In genomic region chr5:124488885-124489284, GRCm38 (mm10) we compare ENCODE assay signal across 28 mouse cellular contexts. TPM values are rescaled to one million over a fixed set of nuclear protein-coding genes. Genes with fewer than 3 reads are reported as not detected.
DNase-seq lines count a peak whose midpoint lies in the region; ATAC-seq and TF ChIP-seq lines count a peak whose summit lies in the region.
"Had no signal": no experiment of that assay in that cellular context is flagged by ENCODE, and none has a peak within 500 bp of the region (broad histone marks: within the 10 kb centered on the region; RNA-seq: fewer than 3 reads in every experiment).

No protein-coding gene starts in this region.

- 0 out of 2 replicates have a peak overlapping the region, but pooled peaks have one; percentile 4 for H3K27ac ChIP-seq in embryonic facial prominence, embryonic 13.5 days
- H3K27ac ChIP-seq in embryonic facial prominence, embryonic 10.5 days (replicated peaks) = no peak overlapping the region
- H3K27ac ChIP-seq in embryonic fibroblast, embryonic 13.5 days (ENCODE audit: insufficient read depth, low read length) = 0 out of 2 replicates have a peak overlapping the region, but pooled peaks have one; percentile 20
- H3K27ac ChIP-seq in forebrain, embryonic 16.5 days (ENCODE audit: low read length) = no peak overlapping the region
- H3K27ac ChIP-seq: embryonic facial prominence, embryonic 12.5 days; forebrain, embryonic 10.5 days; forebrain, embryonic 13.5 days; heart, embryonic 15.5 days; hindbrain, embryonic 10.5 days; hindbrain, embryonic 14.5 days had no signal

- TF ChIP-seq POLR2A in embryonic fibroblast, embryonic 13.5 days (IDR thresholded peaks at IDR 0.05; ENCODE audit: low read depth, low read length) = no peak

- peaks cover 46% of the 10 kb centered on the region for H3K36me3 ChIP-seq in embryonic facial prominence, embryonic 13.5 days
- H3K36me3 ChIP-seq in embryonic facial prominence, embryonic 10.5 days (replicated peaks) = peaks cover 78% of the 10 kb centered on the region
- no peaks in the 10 kb centered on the region for H3K36me3 ChIP-seq in forebrain, embryonic 16.5 days (ENCODE audit: control insufficient read depth, insufficient read depth)

- peaks cover 7% of the 10 kb centered on the region for H3K4me1 ChIP-seq in embryonic facial prominence, embryonic 13.5 days
- H3K4me1 ChIP-seq in embryonic facial prominence, embryonic 10.5 days = peaks cover 10% of the 10 kb centered on the region
- peaks cover 10% of the 10 kb centered on the region for H3K4me1 ChIP-seq in embryonic fibroblast, embryonic 13.5 days (ENCODE audit: control insufficient read depth, insufficient read depth, low read length)
- H3K4me1 ChIP-seq in forebrain, embryonic 16.5 days (replicated peaks; ENCODE audit: control insufficient read depth, insufficient read depth, low read length) = peaks cover 8% of the 10 kb centered on the region
- H3K4me1 ChIP-seq: embryonic facial prominence, embryonic 12.5 days had no signal

- H3K4me3 ChIP-seq in embryonic facial prominence, embryonic 13.5 days = no peak overlapping the region
- no peak overlapping the region for H3K4me3 ChIP-seq in embryonic facial prominence, embryonic 10.5 days
- no peak overlapping the region for H3K4me3 ChIP-seq in embryonic fibroblast, embryonic 13.5 days (ENCODE audit: insufficient read depth, low read length)
- no peak overlapping the region for H3K4me3 ChIP-seq in forebrain, embryonic 16.5 days (replicated peaks; ENCODE audit: low read length)
- H3K4me3 ChIP-seq: embryonic facial prominence, embryonic 12.5 days; forebrain, embryonic 10.5 days; forebrain, embryonic 13.5 days; gastrocnemius, adult 2 months; heart, embryonic 12.5 days; heart, embryonic 15.5 days; hindbrain, embryonic 10.5 days had no signal

- no peak for DNase-seq in embryonic facial prominence, embryonic 10.5 days (ENCODE audit: low spot score)
- DNase-seq in 3134 (ENCODE audit: extremely low read depth, insufficient read length, low spot score) = peak; percentile 61
- DNase-seq in Muller cell, postnatal 12 days (ENCODE audit: inconsistent ontology term) = peak; percentile 47
- DNase-seq in adrenal gland, adult 18-20 months (ENCODE audit: low spot score in 2 of 2) = no peak
- no peak for DNase-seq in spleen, postnatal 4 days (ENCODE audit: low spot score in 2 of 2)
- DNase-seq: adrenal gland, postnatal 10 days; adrenal gland, postnatal 36 days; cerebellum, adult 18-20 months; cerebellum, adult 9-10 months; cerebellum, postnatal 14 days; forebrain, postnatal 0 days; gastrocnemius, adult 2 months; gastrocnemius, postnatal 25 days; heart, adult 18-20 months; heart, postnatal 10 days; heart, postnatal 36 days; kidney, adult 11 months had no signal

- no peaks in the 10 kb centered on the region for H3K27me3 ChIP-seq in embryonic facial prominence, embryonic 13.5 days
- H3K27me3 ChIP-seq in embryonic facial prominence, embryonic 10.5 days (replicated peaks; ENCODE audit: low read depth, poor library complexity, severe bottlenecking) = no peaks in the 10 kb centered on the region
- no peaks in the 10 kb centered on the region for H3K27me3 ChIP-seq in forebrain, embryonic 16.5 days (replicated peaks; ENCODE audit: control insufficient read depth, insufficient read depth, low read length)
- H3K27me3 ChIP-seq: embryonic facial prominence, embryonic 12.5 days; forebrain, embryonic 13.5 days; heart, embryonic 12.5 days; heart, embryonic 15.5 days had no signal

- WGBS in embryonic facial prominence, embryonic 13.5 days = 81% methylated on average over 3 of the region's 3 CpGs
- WGBS in embryonic facial prominence, embryonic 10.5 days = 93% methylated on average over 3 of the region's 3 CpGs
- 98% methylated on average over 3 of the region's 3 CpGs for WGBS in forebrain, embryonic 16.5 days

- TF ChIP-seq CTCF in embryonic fibroblast, embryonic 13.5 days (IDR thresholded peaks at IDR 0.05; ENCODE audit: borderline replicate concordance, insufficient read depth, low read length) = no peak

- H3K9ac ChIP-seq in embryonic facial prominence, embryonic 13.5 days = no peak overlapping the region
- H3K9ac ChIP-seq in forebrain, embryonic 16.5 days (replicated peaks; ENCODE audit: low read depth, low read length) = no peak overlapping the region
- H3K9ac ChIP-seq: embryonic facial prominence, embryonic 12.5 days; forebrain, embryonic 13.5 days; forebrain, postnatal 0 days; heart, embryonic 12.5 days; heart, embryonic 15.5 days; hindbrain, embryonic 14.5 days had no signal

- no peak overlapping the region for H3K4me2 ChIP-seq in embryonic facial prominence, embryonic 13.5 days
- no peak overlapping the region for H3K4me2 ChIP-seq in forebrain, embryonic 16.5 days (ENCODE audit: low read length)
- H3K4me2 ChIP-seq: embryonic facial prominence, embryonic 12.5 days; forebrain, embryonic 13.5 days; heart, embryonic 12.5 days; heart, embryonic 15.5 days; hindbrain, embryonic 14.5 days had no signal

- H3K9me3 ChIP-seq in embryonic facial prominence, embryonic 13.5 days = no peaks in the 10 kb centered on the region
- H3K9me3 ChIP-seq in embryonic facial prominence, embryonic 10.5 days = no peaks in the 10 kb centered on the region
- no peaks in the 10 kb centered on the region for H3K9me3 ChIP-seq in forebrain, embryonic 16.5 days (ENCODE audit: control insufficient read depth, low read length)
- H3K9me3 ChIP-seq: embryonic facial prominence, embryonic 12.5 days; forebrain, embryonic 10.5 days; forebrain, embryonic 13.5 days; heart, embryonic 12.5 days; heart, embryonic 15.5 days; hindbrain, embryonic 10.5 days had no signal

- no peak for ATAC-seq in embryonic facial prominence, embryonic 13.5 days (ENCODE audit: insufficient number of reproducible peaks, insufficient read depth, low FRiP score, low TSS enrichment, low read depth)
- ATAC-seq in forebrain, embryonic 16.5 days = no peak
- ATAC-seq: activated CD4-positive, CD25-positive, alpha-beta regulatory T cell, adult 4 months; forebrain, embryonic 13.5 days; forebrain, postnatal 0 days had no signal

RNA-seq across cellular contexts. Expression of gene Snrnp35, which starts 6.0 kb away (rescaled TPM):
- polyA plus RNA-seq in embryonic facial prominence, embryonic 13.5 days (2015; fragmentation: Nextera tagmentation; extraction: Ambion mirVana) = 25.9 and 28.3 TPM in 2 replicates
- polyA plus RNA-seq in embryonic facial prominence, embryonic 10.5 days (2016; fragmentation: Nextera tagmentation; extraction: Ambion mirVana) = 28.3 and 28.8 TPM in 2 replicates
- 11.1 and 12.1 TPM in 2 replicates for polyA plus RNA-seq in embryonic fibroblast, embryonic 13.5 days (2011; ENCODE audit: insufficient read length, low read depth, missing spikeins)
- total RNA-seq in adrenal gland, adult 18-20 months (2021) = 10 to 100 TPM; 20.8 to 21.9 TPM
- polyA plus RNA-seq in forebrain, embryonic 16.5 days (2015; fragmentation: Nextera tagmentation; extraction: Ambion mirVana) = 21.8 and 25.1 TPM in 2 replicates

RNA-seq across cellular contexts. Expression of gene Rilpl2, which starts 10.7 kb away (rescaled TPM):
- polyA plus RNA-seq in embryonic facial prominence, embryonic 13.5 days (2015; fragmentation: Nextera tagmentation; extraction: Ambion mirVana) = 39.8 and 40.1 TPM in 2 replicates
- 24.9 and 26.0 TPM in 2 replicates for polyA plus RNA-seq in embryonic facial prominence, embryonic 10.5 days (2016; fragmentation: Nextera tagmentation; extraction: Ambion mirVana)
- 12.2 and 13.8 TPM in 2 replicates for polyA plus RNA-seq in embryonic fibroblast, embryonic 13.5 days (2011; ENCODE audit: insufficient read length, low read depth, missing spikeins)
- total RNA-seq in adrenal gland, adult 18-20 months (2021) = 10 to 100 TPM; 22.3 TPM
- 26.4 and 28.0 TPM in 2 replicates for polyA plus RNA-seq in forebrain, embryonic 16.5 days (2015; fragmentation: Nextera tagmentation; extraction: Ambion mirVana)

RNA-seq across cellular contexts. Expression of gene Rilpl1, which starts 42.3 kb away (rescaled TPM):
- polyA plus RNA-seq in embryonic facial prominence, embryonic 13.5 days (2015; fragmentation: Nextera tagmentation; extraction: Ambion mirVana) = 23.3 and 24.5 TPM in 2 replicates
- polyA plus RNA-seq in embryonic facial prominence, embryonic 10.5 days (2016; fragmentation: Nextera tagmentation; extraction: Ambion mirVana) = 23.1 and 26.4 TPM in 2 replicates
- 19.8 and 23.2 TPM in 2 replicates for polyA plus RNA-seq in embryonic fibroblast, embryonic 13.5 days (2011; ENCODE audit: insufficient read length, low read depth, missing spikeins)
- 10 to 100 TPM; 13.1 to 17.6 TPM for total RNA-seq in adrenal gland, adult 18-20 months (2021)
- 9.7 and 11.8 TPM in 2 replicates for polyA plus RNA-seq in forebrain, embryonic 16.5 days (2015; fragmentation: Nextera tagmentation; extraction: Ambion mirVana)

RNA-seq across cellular contexts. Expression of gene Kmt5a, which starts 49.2 kb away (rescaled TPM):
- 43.4 and 45.5 TPM in 2 replicates for polyA plus RNA-seq in embryonic facial prominence, embryonic 13.5 days (2015; fragmentation: Nextera tagmentation; extraction: Ambion mirVana)
- 48.5 and 55.7 TPM in 2 replicates for polyA plus RNA-seq in embryonic facial prominence, embryonic 10.5 days (2016; fragmentation: Nextera tagmentation; extraction: Ambion mirVana)
- 89.9 and 94.2 TPM in 2 replicates for polyA plus RNA-seq in embryonic fibroblast, embryonic 13.5 days (2011; ENCODE audit: insufficient read length, low read depth, missing spikeins)
- total RNA-seq in adrenal gland, adult 18-20 months (2021) = 100 to 1,000 TPM; 141 to 218 TPM
- 21.5 and 21.9 TPM in 2 replicates for polyA plus RNA-seq in forebrain, embryonic 16.5 days (2015; fragmentation: Nextera tagmentation; extraction: Ambion mirVana)

RNA-seq across cellular contexts. Expression of gene Tmed2, which starts 51.6 kb away (rescaled TPM):
- 508 and 520 TPM in 2 replicates for polyA plus RNA-seq in embryonic facial prominence, embryonic 13.5 days (2015; fragmentation: Nextera tagmentation; extraction: Ambion mirVana)
- polyA plus RNA-seq in embryonic facial prominence, embryonic 10.5 days (2016; fragmentation: Nextera tagmentation; extraction: Ambion mirVana) = 453 and 454 TPM in 2 replicates
- polyA plus RNA-seq in embryonic fibroblast, embryonic 13.5 days (2011; ENCODE audit: insufficient read length, low read depth, missing spikeins) = 510 and 665 TPM in 2 replicates
- total RNA-seq in adrenal gland, adult 18-20 months (2021) = 100 to 1,000 TPM; 214 to 218 TPM
- polyA plus RNA-seq in forebrain, embryonic 16.5 days (2015; fragmentation: Nextera tagmentation; extraction: Ambion mirVana) = 397 and 404 TPM in 2 replicates

Comparison
In these comparisons a context has a peak if more than half of its experiments do, and no peak if none do; other contexts are left out.
1. H3K27ac ChIP-seq: peak in embryonic facial prominence, embryonic 13.5 days (single experiment) and embryonic fibroblast, embryonic 13.5 days (single experiment); none in embryonic facial prominence, embryonic 10.5 days (single experiment) and forebrain, embryonic 16.5 days (single experiment).
2. DNase-seq: peak in 3134 (single experiment) and Muller cell, postnatal 12 days (single experiment); none in embryonic facial prominence, embryonic 10.5 days (single experiment), adrenal gland, adult 18-20 months (0 of 2) and spleen, postnatal 4 days (0 of 2).